15 mouse cellular contexts compared by ENCODE assay signal in the genomic region with DNA sequence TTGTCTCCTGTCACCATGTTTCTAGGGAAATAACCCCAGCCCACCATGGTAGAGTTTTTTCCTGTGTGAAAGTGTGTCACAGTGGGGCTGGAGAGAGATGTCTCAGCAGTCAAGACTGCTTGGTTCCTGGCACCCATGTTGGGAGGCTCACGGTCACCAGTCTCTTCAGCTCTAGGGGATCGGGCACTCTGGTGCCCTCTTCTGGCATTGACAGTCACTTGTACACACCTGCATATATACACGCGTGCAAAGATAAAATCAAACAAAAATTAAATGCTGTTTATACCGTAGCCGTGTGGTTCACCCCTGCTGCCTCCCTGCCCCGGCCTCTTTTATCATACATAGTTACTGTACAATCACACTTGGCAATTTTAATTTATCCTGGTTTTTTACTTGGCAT.
DNase-seq lines count a peak whose midpoint lies in the region; ATAC-seq and TF ChIP-seq lines count a peak whose summit lies in the region.
"Had no signal": no experiment of that assay in that cellular context is flagged by ENCODE, and none has a peak within 500 bp of the region (broad histone marks: within the 10 kb centered on the region; RNA-seq: fewer than 3 reads in every experiment).

No protein-coding gene starts in this region.

- intact Hi-C loops in left cerebral cortex, adult 2 months (cut with DNase I) = no loop called here

- ATAC-seq in monocyte, adult 5-6 weeks (replicated peaks; ENCODE audit: insufficient number of reproducible peaks, low FRiP score, low TSS enrichment, poor library complexity, severe bottlenecking) = no peak

- no peak overlapping the region for H3K4me3 ChIP-seq in left cerebral cortex, adult 2 months
- H3K4me3 ChIP-seq: lung, embryonic 15.5 days; midbrain, embryonic 10.5 days; neural tube, embryonic 12.5 days had no signal

- peak; percentile 34 to 35 for DNase-seq in cerebellum, postnatal 10 days
- DNase-seq in cerebellum, adult 18-20 months = no peak
- DNase-seq in left cerebral cortex, adult 2 months (ENCODE audit: extremely low spot score in 1 of 2, low spot score in 2 of 2) = no peak
- DNase-seq in left cerebral cortex, adult 18-20 months (ENCODE audit: low spot score in 2 of 2) = no peak
- peak; percentile 12 for DNase-seq in thymus, postnatal 4 days
- DNase-seq in thymus, postnatal 36 days = no peak
- no peak for DNase-seq in B cell, adult 2 months
- DNase-seq: cerebellum, adult 9-10 months; kidney, postnatal 10 days; left cerebral cortex, postnatal 4 days; right cerebral cortex, postnatal 4 days had no signal

- H3K27ac ChIP-seq in left cerebral cortex, adult 2 months = no peak overlapping the region
- H3K27ac ChIP-seq: lung, embryonic 15.5 days; midbrain, embryonic 10.5 days; neural tube, embryonic 12.5 days had no signal

- peak; percentile 22 for TF ChIP-seq CTCF in left cerebral cortex, adult 2 months (IDR thresholded peaks at IDR 0.05)

Comparison
In these comparisons a context has a peak if more than half of its experiments do, and no peak if none do; other contexts are left out.
1. DNase-seq: peak in cerebellum, postnatal 10 days (2 of 2) and thymus, postnatal 4 days (single experiment); none in cerebellum, adult 18-20 months (0 of 2), left cerebral cortex, adult 2 months (0 of 2), left cerebral cortex, adult 18-20 months (0 of 2), thymus, postnatal 36 days (0 of 2) and B cell, adult 2 months (0 of 2).